Mouse (Mus musculus) liver, adult 2 months (tissue): ENCODE results near the gene Usp54. TPM values are rescaled to one million over a fixed set of nuclear protein-coding genes. Genes with fewer than 3 reads are reported as not detected.
"Not testable (repeated sequence)": the region's sequence is repeated elsewhere in the genome, so short reads cannot be mapped to it uniquely, and the experiment has no call there.

ENCODE experiments used
- DNase-seq: peaks from one replicate; pipeline ENCODE4 v3.0.0-alpha.2; 2011; ENCODE audit warnings: low read depth, low spot score; ENCODE audit errors: extremely low read depth
- H3K27ac ChIP-seq: fragments of 200-500 bp; replicated peaks from 2 replicates; pipeline ENCODE4 v1.5.1; 2012; ENCODE audit warnings: low read depth, mild to moderate bottlenecking, control low read depth, inconsistent platforms, low read length; ENCODE audit not compliant: insufficient read depth
- H3K27me3 ChIP-seq: fragments of 200-500 bp; 2 replicates; pipeline ENCODE4 v1.6.1; 2012; ENCODE audit warnings: mild to moderate bottlenecking, moderate library complexity, low read length, inconsistent platforms; ENCODE audit not compliant: control insufficient read depth, insufficient read depth
- H3K36me3 ChIP-seq: fragments of 200-500 bp; 2 replicates; pipeline ENCODE4 v1.6.1; 2012; ENCODE audit warnings: low read length, inconsistent platforms; ENCODE audit not compliant: control insufficient read depth, insufficient read depth
- H3K4me1 ChIP-seq: fragments of 200-500 bp; 2 replicates; pipeline ENCODE4 v1.6.1; 2011; ENCODE audit warnings: low read length; ENCODE audit not compliant: control insufficient read depth, insufficient read depth
- H3K4me3 ChIP-seq: fragments of 200-500 bp; 2 replicates; pipeline ENCODE4 v1.5.1; 2011; ENCODE audit warnings: low read depth, mild to moderate bottlenecking, control low read depth, low read length, moderate library complexity; ENCODE audit not compliant: insufficient read depth
- H3K79me2 ChIP-seq: fragments of 200-500 bp; 2 replicates; pipeline ENCODE4 v1.6.1; 2012; ENCODE audit warnings: inconsistent platforms, mild to moderate bottlenecking, low read length, moderate library complexity; ENCODE audit not compliant: control insufficient read depth, insufficient read depth
- H3K9ac ChIP-seq: fragments of 200-500 bp; 2 replicates; pipeline ENCODE4 v1.6.1; 2012; ENCODE audit warnings: low read depth, mild to moderate bottlenecking, control low read depth, inconsistent platforms, low read length
- CTCF ChIP-seq: fragments of 200-500 bp; IDR thresholded peaks from 2 replicates; pipeline ENCODE4 v1.5.1; 2011; ENCODE audit warnings: low read depth, low read length, control low read depth
- POLR2A ChIP-seq: fragments of 200-500 bp; IDR thresholded peaks from 2 replicates; pipeline ENCODE4 v1.6.1; 2011; ENCODE audit warnings: low read length, control low read depth; ENCODE audit not compliant: insufficient read depth; ENCODE audit errors: extremely low read depth
- WGBS: fragments of 180-500 bp; shearing (Covaris S2); methylation state at CpG from one replicate; pipeline ENCODE4 v1.1.7; 2018; 5-methylcytosine and 5-hydroxymethylcytosine counted together
- polyA plus RNA-seq: library from polyadenylated mRNA; depleted of rRNA; stranded (reverse); fragments of >200 nt; gene quantifications from 2 replicates; pipeline ENCODE4 v1.2.3, GENCODE M21; 2012
- total RNA-seq: library from RNA; depleted of rRNA; stranded (reverse); fragments of >200 nt; gene quantifications from 2 replicates; pipeline ENCODE4 v1.2.3, GENCODE M21; 2014

The Usp54 gene
- total and polyA plus RNA-seq, 2 experiments: 1.3 to 3.0 TPM

- no peaks in the 10 kb centered on the region for H3K79me2 ChIP-seq
- WGBS: 59% methylated on average over 7 of the region's 7 CpGs
- peak; percentile 41 for DNase-seq
- H3K27ac ChIP-seq: no peak overlapping the region
- H3K4me3 ChIP-seq: no peak overlapping the region
- peak; percentile 51 for TF ChIP-seq CTCF
- TF ChIP-seq POLR2A: no peak
- H3K36me3 ChIP-seq: no peaks in the 10 kb centered on the region; the same call in 1 of the 2 replicates
- H3K27me3 ChIP-seq: no peaks in the 10 kb centered on the region
- H3K9ac ChIP-seq: no peak overlapping the region
- H3K4me1 ChIP-seq: no peaks in the 10 kb centered on the region
Observed at GRCm38 (mm10) chr14:20576179-20576578, 64.7 kb downstream of the Usp54 start.

DNA sequence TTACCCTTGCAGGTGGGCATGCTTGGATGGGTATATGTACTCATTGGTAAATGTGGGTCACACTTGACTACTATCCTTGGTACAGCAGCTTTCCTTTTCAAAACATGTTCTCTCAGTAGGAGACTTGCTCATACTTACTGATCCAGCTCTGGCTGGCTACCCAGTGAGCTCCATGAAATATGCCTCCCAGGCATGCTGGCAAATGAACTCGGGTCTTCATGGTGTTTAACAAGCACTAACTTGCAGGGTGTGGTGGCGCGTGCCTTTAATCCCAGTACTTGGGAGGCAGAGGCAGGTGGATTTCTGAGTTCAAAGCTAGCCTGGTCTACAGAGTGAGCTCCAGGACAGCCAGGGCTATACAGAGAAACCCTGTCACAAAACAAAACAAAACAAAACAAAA is 67.7 kb downstream of the Usp54 start:
- H3K36me3 ChIP-seq, H3K27me3 ChIP-seq, H3K79me2 ChIP-seq, DNase-seq, H3K4me1 ChIP-seq, H3K9ac ChIP-seq, H3K4me3 ChIP-seq, H3K27ac ChIP-seq: not testable (repeated sequence)
- 95% methylated on average over 3 of the region's 3 CpGs for WGBS

- no peak for DNase-seq
- WGBS: 79% methylated on average over 9 of the region's 9 CpGs
- no peaks in the 10 kb centered on the region for H3K27me3 ChIP-seq
- TF ChIP-seq CTCF (no peak), POLR2A (no peak)
- H3K9ac ChIP-seq: no peak overlapping the region
- H3K4me1 ChIP-seq: no peaks in the 10 kb centered on the region
- H3K36me3 ChIP-seq: peaks cover 5% of the 10 kb centered on the region; the same call in 1 of the 2 replicates
- no peak overlapping the region for H3K27ac ChIP-seq
- H3K79me2 ChIP-seq: no peaks in the 10 kb centered on the region
- H3K4me3 ChIP-seq: no peak overlapping the region
Observed at GRCm38 (mm10) chr14:20565256-20566021, 75.4 kb downstream of the Usp54 start.

DNA sequence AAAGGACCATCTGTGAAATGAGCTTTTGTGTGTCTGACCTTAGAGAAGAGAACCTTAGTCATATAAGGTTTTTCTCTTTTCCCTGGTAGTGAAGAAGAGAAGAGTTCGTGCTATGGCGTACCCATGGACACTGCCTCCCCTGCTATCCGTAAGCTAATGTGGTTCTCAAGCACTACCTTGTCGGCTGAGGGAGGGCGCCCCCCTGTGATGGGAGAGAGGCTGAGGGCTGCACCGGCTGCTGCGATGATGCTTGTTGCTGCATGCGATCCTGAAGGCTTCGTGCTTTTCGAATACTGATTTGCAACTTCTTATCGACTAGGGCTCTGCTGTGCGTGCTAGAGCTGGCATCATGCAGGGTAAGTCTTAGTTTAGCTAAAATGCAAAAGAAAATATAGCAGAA is 76.2 kb downstream of the Usp54 start:
- WGBS: 87% methylated on average over 12 of the region's 12 CpGs
- DNase-seq: no peak
- Histone ChIP-seq H3K27ac (no peak overlapping the region), H3K9ac (no peak overlapping the region), H3K79me2 (no peaks in the 10 kb centered on the region), H3K36me3 (peaks cover 5% of the 10 kb centered on the region; the same call in 1 of the 2 replicates), H3K4me3 (no peak overlapping the region), H3K27me3 (no peaks in the 10 kb centered on the region), H3K4me1 (no peaks in the 10 kb centered on the region)
- TF ChIP-seq POLR2A (no peak), CTCF (peak; percentile 43)

DNA sequence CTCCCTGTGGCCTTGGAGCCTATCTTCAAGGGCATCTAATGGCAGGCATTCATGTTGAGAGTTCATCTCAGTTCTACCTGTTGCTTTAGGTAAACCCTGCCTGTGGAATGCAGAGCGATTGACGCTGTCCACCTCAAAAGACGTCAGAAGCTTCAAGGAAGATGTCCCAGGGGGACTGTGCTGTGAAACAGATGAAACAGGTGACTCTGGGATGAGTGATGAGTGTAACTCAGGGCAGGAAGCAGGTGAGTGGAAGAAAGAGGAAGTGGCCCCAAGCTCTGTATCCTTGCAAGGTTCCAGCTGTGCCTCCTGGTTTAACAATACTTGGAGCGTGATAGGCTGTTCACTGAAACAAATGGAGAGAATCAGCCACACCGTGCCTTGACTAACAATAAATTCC is 79.0 kb downstream of the Usp54 start:
- Histone ChIP-seq H3K27me3 (no peaks in the 10 kb centered on the region), H3K36me3 (peaks cover 7% of the 10 kb centered on the region; the same call in 1 of the 2 replicates), H3K4me1 (no peaks in the 10 kb centered on the region), H3K27ac (no peak overlapping the region), H3K79me2 (no peaks in the 10 kb centered on the region), H3K9ac (no peak overlapping the region), H3K4me3 (no peak overlapping the region)
- TF ChIP-seq POLR2A: no peak
- no peak for TF ChIP-seq CTCF
- WGBS: 95% methylated on average over 5 of the region's 5 CpGs
- DNase-seq: no peak

DNA sequence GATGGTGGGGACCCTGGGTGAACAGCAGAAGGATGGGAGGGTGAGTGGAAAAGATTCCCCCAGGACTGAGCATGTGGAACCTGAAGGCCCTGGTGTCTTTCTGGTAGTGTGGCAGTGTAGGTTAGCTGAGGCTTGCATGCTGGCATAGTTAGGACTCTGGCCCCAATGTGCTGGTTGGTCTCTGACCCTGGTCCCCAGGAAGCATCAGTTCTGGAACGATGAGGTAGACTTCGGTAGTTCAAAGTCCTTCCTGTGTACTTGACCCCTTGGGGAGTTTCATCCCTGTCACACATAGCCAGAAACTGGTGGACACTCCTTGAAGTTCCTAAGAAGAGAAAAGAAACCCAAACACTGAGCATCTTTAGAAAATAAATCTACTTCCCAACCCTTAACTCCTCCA is 90.7 kb downstream of the Usp54 start:
- no peaks in the 10 kb centered on the region for H3K79me2 ChIP-seq
- TF ChIP-seq CTCF: no peak
- TF ChIP-seq POLR2A: no peak
- no peak overlapping the region for H3K9ac ChIP-seq
- DNase-seq: peak; percentile 44
- 58% methylated on average over 2 of the region's 2 CpGs for WGBS
- peaks cover 2% of the 10 kb centered on the region; the same call in 1 of the 2 replicates for H3K36me3 ChIP-seq
- H3K4me3 ChIP-seq: no peak overlapping the region
- no peak overlapping the region for H3K27ac ChIP-seq
- H3K4me1 ChIP-seq: peaks cover 4% of the 10 kb centered on the region; the same call in 1 of the 2 replicates
- no peaks in the 10 kb centered on the region for H3K27me3 ChIP-seq
